Mouse (Mus musculus): ENCODE results near the gene Nck2. TPM values are rescaled to one million over a fixed set of nuclear protein-coding genes. Genes with fewer than 3 reads are reported as not detected.
A peak's percentile ranks its signal among the peaks of the same experiment; 100 is the strongest.

Gene Nck2
- polyA plus RNA-seq, 1 experiment from 2014 or later, result 51.3 TPM

- H3K9ac ChIP-seq, result no peak overlapping the region
- H3K4me3 ChIP-seq, result no peak overlapping the region
- no peaks in the 10 kb centered on the region for H3K36me3 ChIP-seq
- no peak for ATAC-seq (ENCODE audit: borderline replicate concordance, extremely low read depth, low FRiP score, low TSS enrichment)
- 79% methylated on average over 3 of the region's 3 CpGs for whole genome bisulfite sequencing
- H3K9me3 ChIP-seq, result no peaks in the 10 kb centered on the region
- no peaks in the 10 kb centered on the region for H3K27me3 ChIP-seq
- H3K4me1 ChIP-seq, result peaks cover 9% of the 10 kb centered on the region
- no peak overlapping the region for H3K27ac ChIP-seq
- no peak overlapping the region for H3K4me2 ChIP-seq
Measured at GRCm38 (mm10) chr1:43412825-43413224, 31.6 kb upstream of the Nck2 start.

- Histone ChIP-seq H3K36me3 (no peaks in the 10 kb centered on the region), H3K27ac (no peak overlapping the region), H3K9me3 (no peaks in the 10 kb centered on the region), H3K4me3 (no peak overlapping the region), H3K27me3 (no peaks in the 10 kb centered on the region), H3K9ac (no peak overlapping the region), H3K4me2 (no peak overlapping the region), H3K4me1 (peaks cover 9% of the 10 kb centered on the region)
- ATAC-seq (ENCODE audit: borderline replicate concordance, extremely low read depth, low FRiP score, low TSS enrichment), result no peak
- WGBS, result 46% methylated on average over 3 of the region's 3 CpGs
Measured at GRCm38 (mm10) chr1:43413298-43413697, 31.1 kb upstream of the Nck2 start.

GRCm38 (mm10) chr1:43413749-43414148, 30.6 kb upstream of the Nck2 start:
- H3K4me3 ChIP-seq, result no peak overlapping the region
- no peaks in the 10 kb centered on the region for H3K9me3 ChIP-seq
- H3K4me2 ChIP-seq, result no peak overlapping the region
- no peaks in the 10 kb centered on the region for H3K27me3 ChIP-seq
- ATAC-seq (ENCODE audit: borderline replicate concordance, extremely low read depth, low FRiP score, low TSS enrichment), result no peak
- H3K4me1 ChIP-seq, result peaks cover 9% of the 10 kb centered on the region
- no peak overlapping the region; the same call in 1 of the 2 replicates for H3K27ac ChIP-seq
- no peak overlapping the region for H3K9ac ChIP-seq
- 60% methylated on average over 4 of the region's 4 CpGs for WGBS
- no peaks in the 10 kb centered on the region for H3K36me3 ChIP-seq

GRCm38 (mm10) chr1:43414228-43414627, 30.2 kb upstream of the Nck2 start:
- H3K27me3 ChIP-seq, result no peaks in the 10 kb centered on the region
- no peaks in the 10 kb centered on the region for H3K36me3 ChIP-seq
- H3K4me1 ChIP-seq, result peaks cover 9% of the 10 kb centered on the region
- no peak overlapping the region for H3K4me2 ChIP-seq
- H3K9me3 ChIP-seq, result no peaks in the 10 kb centered on the region
- H3K27ac ChIP-seq, result no peak overlapping the region
- H3K9ac ChIP-seq, result no peak overlapping the region
- peak; percentile 75; the same call in 1 of the 2 replicates for ATAC-seq (ENCODE audit: borderline replicate concordance, extremely low read depth, low FRiP score, low TSS enrichment)
- no peak overlapping the region for H3K4me3 ChIP-seq

- H3K4me3 ChIP-seq, result no peak overlapping the region
- no peak overlapping the region for H3K27ac ChIP-seq
- H3K9ac ChIP-seq, result no peak overlapping the region
- H3K27me3 ChIP-seq, result no peaks in the 10 kb centered on the region
- H3K4me1 ChIP-seq, result peaks cover 9% of the 10 kb centered on the region
- no peak overlapping the region for H3K4me2 ChIP-seq
- H3K9me3 ChIP-seq, result no peaks in the 10 kb centered on the region
- no peaks in the 10 kb centered on the region for H3K36me3 ChIP-seq
- no peak for ATAC-seq (ENCODE audit: borderline replicate concordance, extremely low read depth, low FRiP score, low TSS enrichment)
Measured at GRCm38 (mm10) chr1:43414971-43415370, 29.4 kb upstream of the Nck2 start.

GRCm38 (mm10) chr1:43422969-43423748, 21.2 kb upstream of the Nck2 start:
- Histone ChIP-seq H3K4me2 (no peak overlapping the region), H3K27me3 (no peaks in the 10 kb centered on the region), H3K4me3 (no peak overlapping the region), H3K9me3 (no peaks in the 10 kb centered on the region), H3K27ac (no peak overlapping the region), H3K4me1 (peaks cover 6% of the 10 kb centered on the region; the same call in 1 of the 2 replicates), H3K36me3 (no peaks in the 10 kb centered on the region), H3K9ac (no peak overlapping the region)
- ATAC-seq (ENCODE audit: borderline replicate concordance, extremely low read depth, low FRiP score, low TSS enrichment), result no peak
- WGBS, result 66% methylated on average over 4 of the region's 4 CpGs

- ATAC-seq (ENCODE audit: borderline replicate concordance, extremely low read depth, low FRiP score, low TSS enrichment), result peak; percentile 59; the same call in 1 of the 2 replicates
- H3K27ac ChIP-seq, result no peak overlapping the region
- no peak overlapping the region for H3K4me2 ChIP-seq
- H3K4me1 ChIP-seq, result peaks cover 6% of the 10 kb centered on the region; the same call in 1 of the 2 replicates
- no peaks in the 10 kb centered on the region for H3K27me3 ChIP-seq
- no peak overlapping the region for H3K4me3 ChIP-seq
- no peaks in the 10 kb centered on the region for H3K36me3 ChIP-seq
- no peak overlapping the region for H3K9ac ChIP-seq
- WGBS, result 26% methylated on average over 4 of the region's 4 CpGs
- no peaks in the 10 kb centered on the region for H3K9me3 ChIP-seq
Measured at GRCm38 (mm10) chr1:43426526-43426925, 17.9 kb upstream of the Nck2 start.

GRCm38 (mm10) chr1:43426993-43427535, 17.3 kb upstream of the Nck2 start:
- Histone ChIP-seq H3K4me2 (no peak overlapping the region), H3K9me3 (no peaks in the 10 kb centered on the region), H3K27me3 (no peaks in the 10 kb centered on the region), H3K4me1 (peaks cover 6% of the 10 kb centered on the region; the same call in 1 of the 2 replicates), H3K27ac (no peak overlapping the region), H3K9ac (no peak overlapping the region), H3K4me3 (no peak overlapping the region), H3K36me3 (no peaks in the 10 kb centered on the region)
- WGBS, result 50% methylated on average over 6 of the region's 6 CpGs
- no peak for ATAC-seq (ENCODE audit: borderline replicate concordance, extremely low read depth, low FRiP score, low TSS enrichment)

- no peaks in the 10 kb centered on the region for H3K27me3 ChIP-seq
- H3K36me3 ChIP-seq, result no peaks in the 10 kb centered on the region
- no peak overlapping the region for H3K9ac ChIP-seq
- no peak overlapping the region for H3K4me2 ChIP-seq
- 74% methylated on average over 9 of the region's 9 CpGs for WGBS
- no peaks in the 10 kb centered on the region for H3K9me3 ChIP-seq
- H3K4me3 ChIP-seq, result no peak overlapping the region
- peaks cover 6% of the 10 kb centered on the region; the same call in 1 of the 2 replicates for H3K4me1 ChIP-seq
- no peak for ATAC-seq (ENCODE audit: borderline replicate concordance, extremely low read depth, low FRiP score, low TSS enrichment)
- no peak overlapping the region for H3K27ac ChIP-seq
Measured at GRCm38 (mm10) chr1:43429924-43430876, 14.2 kb upstream of the Nck2 start.

GRCm38 (mm10) chr1:43433853-43434252, 10.5 kb upstream of the Nck2 start:
- Histone ChIP-seq H3K4me3 (no peak overlapping the region), H3K36me3 (no peaks in the 10 kb centered on the region), H3K27me3 (no peaks in the 10 kb centered on the region), H3K4me2 (no peak overlapping the region), H3K4me1 (no peaks in the 10 kb centered on the region), H3K9ac (no peak overlapping the region), H3K27ac (no peak overlapping the region), H3K9me3 (no peaks in the 10 kb centered on the region)
- 55% methylated on average over 4 of the region's 4 CpGs for WGBS
- no peak for ATAC-seq (ENCODE audit: borderline replicate concordance, extremely low read depth, low FRiP score, low TSS enrichment)

- H3K4me3 ChIP-seq, result no peak overlapping the region
- H3K4me1 ChIP-seq, result no peaks in the 10 kb centered on the region
- no peak overlapping the region for H3K27ac ChIP-seq
- H3K27me3 ChIP-seq, result no peaks in the 10 kb centered on the region
- no peak overlapping the region for H3K4me2 ChIP-seq
- H3K9me3 ChIP-seq, result no peaks in the 10 kb centered on the region
- no peak overlapping the region for H3K9ac ChIP-seq
- no peak for ATAC-seq (ENCODE audit: borderline replicate concordance, extremely low read depth, low FRiP score, low TSS enrichment)
- H3K36me3 ChIP-seq, result no peaks in the 10 kb centered on the region
Measured at GRCm38 (mm10) chr1:43436554-43436953, 7.8 kb upstream of the Nck2 start.

- no peak overlapping the region for H3K4me3 ChIP-seq
- H3K36me3 ChIP-seq, result no peaks in the 10 kb centered on the region
- no peak overlapping the region for H3K27ac ChIP-seq
- 86% methylated on average over 1 of the region's 1 CpGs for WGBS
- H3K27me3 ChIP-seq, result no peaks in the 10 kb centered on the region
- peaks cover 1% of the 10 kb centered on the region; the same call in 1 of the 2 replicates for H3K4me1 ChIP-seq
- H3K9me3 ChIP-seq, result no peaks in the 10 kb centered on the region
- no peak for ATAC-seq (ENCODE audit: borderline replicate concordance, extremely low read depth, low FRiP score, low TSS enrichment)
- no peak overlapping the region for H3K9ac ChIP-seq
- no peak overlapping the region for H3K4me2 ChIP-seq
Measured at GRCm38 (mm10) chr1:43439261-43439660, 5.1 kb upstream of the Nck2 start.

All from lung, embryonic 15.5 days (tissue).